Mouse (Mus musculus): ENCODE measurements around the gene Toe1. TPM values are rescaled to one million over a fixed set of nuclear protein-coding genes. Genes with fewer than 3 reads are reported as not detected.

The Toe1 gene
- polyA plus RNA-seq (2017; shearing (Covaris generic)), result 10 to 100 TPM; 31.7 to 36.5 TPM

GRCm38 (mm10) chr4:116807197-116808129, at the start of gene Toe1, which contains the start of gene Mutyh:
Gene Toe1 (minus strand): TSS chr4:116807640.
Gene Mutyh (plus strand): TSS chr4:116807723.

GRCm38 (mm10) chr4:116821694-116822016, 14.2 kb upstream of the Toe1 start, which contains the start of gene Hpdl:
Gene Hpdl (minus strand): TSS chr4:116821707.

Other genes starting within 250 kb of the Toe1 start
- gene Gpbp1l1, start 250.0 kb downstream of the Toe1 start, polyA plus RNA-seq (2017; shearing (Covaris generic)), result 10 to 100 TPM; 43.6 to 55.0 TPM
- 10 to 100 TPM in 1 of 2 experiments, 1 to 10 TPM in 1; 8.0 to 12.0 TPM for gene Ccdc17, start 211.0 kb downstream of the Toe1 start, polyA plus RNA-seq (2017; shearing (Covaris generic))
- 10 to 100 TPM; 50.5 to 76.9 TPM for gene Nasp, start 179.7 kb downstream of the Toe1 start, polyA plus RNA-seq (2017; shearing (Covaris generic))
- gene Akr1a1, start 156.0 kb downstream of the Toe1 start, polyA plus RNA-seq (2017; shearing (Covaris generic)), result 100 to 1,000 TPM; 297 to 376 TPM
- gene Prdx1, start 122.1 kb downstream of the Toe1 start, polyA plus RNA-seq (2017; shearing (Covaris generic)), result 100 to 1,000 TPM; 622 to 762 TPM
- gene Mmachc, start 99.2 kb downstream of the Toe1 start, polyA plus RNA-seq (2017; shearing (Covaris generic)), result 1 to 10 TPM; 4.0 to 8.7 TPM
- gene Ccdc163, start 99.1 kb downstream of the Toe1 start, polyA plus RNA-seq (2017; shearing (Covaris generic)), result 1 to 10 TPM; 7.5 to 7.7 TPM
- 1 to 10 TPM; 4.7 to 6.6 TPM for gene Tesk2, start 86.7 kb downstream of the Toe1 start, polyA plus RNA-seq (2017; shearing (Covaris generic))
- gene Mutyh, start 83 bp upstream of the Toe1 start, polyA plus RNA-seq (2017; shearing (Covaris generic)), result 10 to 100 TPM; 11.3 to 13.3 TPM
- gene Hpdl, start 14.1 kb upstream of the Toe1 start, polyA plus RNA-seq (2017; shearing (Covaris generic)), result under 1 TPM; 0.18 to 0.44 TPM
- under 1 TPM; 0.04 to 0.21 TPM for gene Zswim5, start 69.7 kb upstream of the Toe1 start, polyA plus RNA-seq (2017; shearing (Covaris generic))
- 100 to 1,000 TPM in 1 of 2 experiments, 10 to 100 TPM in 1; 96.6 to 135 TPM for gene Urod, start 186.8 kb upstream of the Toe1 start, polyA plus RNA-seq (2017; shearing (Covaris generic))
- gene Hectd3, start 187.7 kb upstream of the Toe1 start, polyA plus RNA-seq (2017; shearing (Covaris generic)), result 10 to 100 TPM; 30.4 to 36.9 TPM
- gene Eif2b3, start 211.8 kb upstream of the Toe1 start, polyA plus RNA-seq (2017; shearing (Covaris generic)), result 10 to 100 TPM; 21.8 to 30.6 TPM

Measured in activated CD4-positive, CD25-positive, alpha-beta regulatory T cell (primary cell).